Mouse (Mus musculus) left cerebral cortex, postnatal 14 days (tissue): Measurements from ENCODE around the gene Pank4. TPM values are rescaled to one million over a fixed set of nuclear protein-coding genes. Genes with fewer than 3 reads are reported as not detected.

Experiments
- DNase-seq, 2 experiments: peaks; one replicate each; pipeline ENCODE4 v3.0.0; 2021 to 2022; ENCODE audit warnings: low spot score in 2 of 2, mixed read lengths in 1 of 2
- intact Hi-C: fragments of 180-260 bp; cut with DNase I; formaldehyde crosslinking; loops from one replicate; pipeline ENCODE4 v1.15.1; 2025
- long read RNA-seq, 2 experiments: library from polyadenylated mRNA; stranded (forward); transcript quantifications; one replicate each; pipeline ENCODE4 v2.0.0; 2021
- total RNA-seq, 2 experiments: library from RNA; stranded (reverse); gene quantifications; 2 replicates each; pipeline ENCODE4 v1.2.3; 2021

Gene Pank4
- total RNA-seq = 10 to 100 TPM; 31.8 to 33.4 TPM
- long read RNA-seq, experiment 1, transcript Pank4-201 (19 exons, 2,508 nt) = major isoform, 19 of 36 reads
- long read RNA-seq, experiment 1, partial matches to known transcripts = 1 of 36 reads
- long read RNA-seq, experiment 1, other reads (novel, unspliced or antisense) = 16 of 36 reads
- long read RNA-seq, experiment 2, transcript Pank4-201 (19 exons, 2,508 nt) = major isoform, 13 of 29 reads
- long read RNA-seq, experiment 2, partial matches to known transcripts = 0 of 29 reads
- long read RNA-seq, experiment 2, other reads (novel, unspliced or antisense) = 15 of 29 reads

DNA sequence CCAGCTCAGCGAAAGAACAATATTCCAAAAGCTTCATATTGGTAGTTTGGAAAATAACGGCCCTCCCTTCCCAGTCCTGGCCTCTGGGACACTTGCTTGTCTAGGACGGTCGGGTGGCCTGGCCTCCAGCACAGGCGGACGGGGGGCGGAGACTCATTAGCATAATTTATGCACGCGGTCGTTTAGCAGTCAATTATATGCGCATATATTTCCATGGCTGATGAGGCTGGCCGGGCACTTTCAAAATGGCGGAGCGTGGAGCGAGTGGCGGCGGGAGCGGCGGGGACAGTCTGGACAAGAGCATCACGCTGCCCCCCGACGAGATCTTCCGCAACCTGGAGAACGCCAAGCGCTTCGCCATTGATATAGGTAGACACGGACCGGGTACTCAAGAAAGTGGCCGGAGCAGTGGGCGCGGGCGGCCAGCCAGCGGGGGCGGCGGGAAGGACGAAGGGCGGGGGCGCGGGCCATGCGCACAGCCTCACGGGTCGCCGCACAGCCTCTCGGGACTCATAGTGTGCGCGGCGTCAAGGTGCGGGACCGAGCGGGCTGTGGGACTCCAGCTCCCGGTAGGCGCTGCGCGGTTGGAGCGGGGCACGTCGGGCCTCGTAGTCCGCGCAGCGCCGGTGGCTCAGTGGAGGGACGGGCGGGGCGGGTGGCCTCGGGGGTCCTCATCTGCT is at the start of gene Pank4:
Gene Pank4 (plus strand): TSS at position 223 of the 680 bp plus-strand sequence.
- intact Hi-C loops = no loop called here
- DNase-seq = peak; percentile 93

- no peak for DNase-seq
- intact Hi-C loops = no loop called here
Observed at GRCm38 (mm10) chr4:154914252-154914651, 49.7 kb upstream of the Pank4 start.

DNA sequence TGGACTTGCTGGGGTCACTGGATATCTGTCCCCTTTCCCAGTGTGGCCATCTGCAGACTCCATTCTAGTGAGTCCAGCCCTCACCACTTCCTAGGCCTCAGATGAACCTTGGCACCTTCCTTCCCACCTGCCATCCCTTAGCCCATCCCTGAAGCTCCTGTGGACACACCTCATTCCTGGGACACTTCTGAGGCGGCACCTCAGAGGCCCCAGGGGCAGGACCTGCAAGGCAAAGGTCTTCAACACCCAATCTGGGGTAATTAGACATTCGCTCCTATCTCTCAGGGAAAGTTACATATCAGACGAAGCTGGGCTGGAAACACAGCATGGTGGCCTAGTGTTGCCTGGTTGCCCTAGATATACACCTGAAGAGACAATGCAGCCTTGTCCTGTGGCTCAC is 49.2 kb upstream of the Pank4 start:
- DNase-seq = no peak
- intact Hi-C loops = no loop called here

- intact Hi-C loops = no loop called here
- no peak for DNase-seq
Observed at GRCm38 (mm10) chr4:154915286-154915685, 48.6 kb upstream of the Pank4 start.

DNA sequence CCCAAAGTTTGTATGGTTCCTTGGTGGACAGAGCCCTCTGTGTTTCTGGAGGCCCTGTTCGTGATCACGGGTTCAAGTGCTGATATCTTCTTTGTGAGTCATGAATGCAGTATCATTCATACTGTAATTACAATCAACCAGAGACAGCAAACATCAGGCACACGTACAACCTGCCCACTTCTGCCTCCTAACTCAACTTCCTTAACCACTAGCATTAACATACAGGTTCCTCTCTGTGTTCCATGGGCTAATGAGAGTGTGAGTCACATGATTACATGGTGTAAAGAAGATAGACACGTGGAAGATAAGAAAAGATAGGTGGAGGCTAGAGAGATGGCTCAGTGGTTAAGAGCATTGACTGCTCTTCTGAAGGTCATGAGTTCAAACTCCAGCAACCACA is 47.3 kb upstream of the Pank4 start:
- DNase-seq = no peak
- intact Hi-C loops = no loop called here

GRCm38 (mm10) chr4:154922291-154922690 is 41.6 kb upstream of the Pank4 start:
- intact Hi-C loops = no loop called here
- DNase-seq = no peak

DNA sequence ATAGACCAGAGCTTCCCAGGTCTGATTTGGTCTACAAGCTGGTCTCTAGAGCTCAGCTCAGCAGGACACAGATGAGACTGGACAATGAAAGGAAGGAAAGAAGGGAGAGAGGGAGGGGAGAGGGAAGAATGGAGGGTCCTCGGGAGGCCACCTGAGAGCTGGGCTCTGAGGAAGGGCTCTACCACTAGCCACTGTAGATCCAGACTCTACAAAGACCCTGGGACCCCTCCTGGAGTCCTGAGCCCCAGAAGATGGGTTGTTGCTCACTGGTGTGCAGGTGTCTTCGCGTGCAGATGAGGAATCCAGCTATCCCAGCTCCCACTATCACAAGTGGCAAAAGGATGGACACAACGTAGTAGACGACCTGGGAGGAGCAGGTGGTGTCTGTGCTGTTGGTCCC is 41.0 kb upstream of the Pank4 start:
- intact Hi-C loops = no loop called here
- DNase-seq = no peak

DNA sequence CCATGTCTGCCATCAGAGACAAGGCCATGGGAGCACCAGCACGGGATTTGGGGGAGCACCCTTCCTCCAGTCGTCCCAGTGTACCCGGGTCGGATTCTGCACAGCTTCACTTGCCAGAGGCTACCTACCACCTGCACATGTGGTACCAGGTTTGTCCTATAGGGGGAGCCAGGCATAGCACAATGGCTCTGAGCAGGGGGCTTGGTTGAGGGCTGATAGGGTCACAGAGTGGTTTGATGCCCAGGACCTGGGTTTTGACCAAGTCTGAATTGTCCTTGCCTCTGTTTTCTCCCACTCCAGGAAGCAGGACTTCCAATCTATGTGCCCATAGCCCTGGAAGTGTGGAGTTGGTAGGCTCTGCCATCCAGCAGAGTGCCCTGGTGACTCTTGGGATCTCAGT is 38.5 kb upstream of the Pank4 start:
- no peak for DNase-seq
- intact Hi-C loops = no loop called here

GRCm38 (mm10) chr4:154926969-154927898 is 36.7 kb upstream of the Pank4 start:
- intact Hi-C loops = no loop called here

DNA sequence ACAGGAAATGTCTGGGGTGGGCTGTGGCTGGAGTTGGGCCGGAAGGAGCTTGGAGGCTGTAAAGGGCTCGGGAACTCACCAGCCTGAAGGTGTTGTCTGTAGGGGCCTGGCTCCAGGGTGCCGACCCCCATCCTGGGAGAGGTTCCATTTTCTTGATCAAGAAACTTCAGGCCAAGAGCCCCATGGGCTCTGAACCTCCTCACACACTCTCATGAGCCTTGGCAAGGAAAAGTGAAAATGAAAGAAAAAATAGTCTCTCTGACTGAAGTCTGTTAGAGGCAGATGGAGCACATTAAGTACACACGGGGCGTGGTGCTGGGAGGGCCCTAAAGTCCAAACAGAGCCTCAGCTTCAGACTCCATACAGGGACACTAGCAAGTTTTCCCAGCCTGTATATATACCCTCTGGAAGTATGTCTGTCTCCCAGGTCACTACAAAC is 36.0 kb upstream of the Pank4 start:
- intact Hi-C loops = no loop called here
- no peak for DNase-seq

More at GRCm38 (mm10) chr4:154926969-154927898, 36.7 kb upstream of the Pank4 start:
- no peak for DNase-seq

DNA sequence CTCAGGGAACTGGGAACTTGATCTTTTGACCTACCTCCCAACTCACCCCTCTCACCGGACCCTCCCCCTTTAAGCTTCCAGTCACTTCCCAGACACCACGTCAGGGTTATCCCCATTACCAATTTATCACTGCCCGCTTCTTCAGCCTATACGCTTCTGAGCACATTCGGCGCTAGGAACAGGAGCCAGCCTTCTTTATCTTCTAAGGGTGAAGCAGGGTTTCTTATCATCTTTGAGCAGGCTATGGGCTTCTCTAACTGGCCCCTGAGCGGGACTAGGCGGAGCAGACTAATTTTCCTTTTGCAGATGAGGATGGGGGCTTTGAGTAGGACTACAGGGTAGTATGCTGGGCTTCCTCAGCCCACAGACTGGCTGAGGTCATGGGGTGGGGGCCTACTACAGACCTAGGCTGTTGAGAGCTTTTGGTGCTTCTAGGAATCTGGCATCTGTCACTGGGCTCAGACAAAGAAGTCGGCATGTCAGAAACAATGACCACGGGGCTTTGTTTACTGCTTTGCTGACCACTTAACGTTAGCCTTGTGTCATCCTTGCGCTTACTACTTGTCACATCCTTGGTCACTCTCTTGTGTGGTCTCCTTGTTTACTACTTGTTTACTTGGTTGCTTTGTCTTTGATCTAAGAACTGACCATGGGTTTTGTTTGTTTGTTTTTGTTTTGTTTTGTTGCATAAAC is 35.4 kb upstream of the Pank4 start, which contains the start of gene Tnfrsf14:
Gene Tnfrsf14 (minus strand): TSS at position 169 of the 693 bp plus-strand sequence.
- intact Hi-C loops = no loop called here
- no peak for DNase-seq

- intact Hi-C loops = no loop called here
- no peak for DNase-seq
Observed at GRCm38 (mm10) chr4:154929088-154929660, 34.7 kb upstream of the Pank4 start.

DNA sequence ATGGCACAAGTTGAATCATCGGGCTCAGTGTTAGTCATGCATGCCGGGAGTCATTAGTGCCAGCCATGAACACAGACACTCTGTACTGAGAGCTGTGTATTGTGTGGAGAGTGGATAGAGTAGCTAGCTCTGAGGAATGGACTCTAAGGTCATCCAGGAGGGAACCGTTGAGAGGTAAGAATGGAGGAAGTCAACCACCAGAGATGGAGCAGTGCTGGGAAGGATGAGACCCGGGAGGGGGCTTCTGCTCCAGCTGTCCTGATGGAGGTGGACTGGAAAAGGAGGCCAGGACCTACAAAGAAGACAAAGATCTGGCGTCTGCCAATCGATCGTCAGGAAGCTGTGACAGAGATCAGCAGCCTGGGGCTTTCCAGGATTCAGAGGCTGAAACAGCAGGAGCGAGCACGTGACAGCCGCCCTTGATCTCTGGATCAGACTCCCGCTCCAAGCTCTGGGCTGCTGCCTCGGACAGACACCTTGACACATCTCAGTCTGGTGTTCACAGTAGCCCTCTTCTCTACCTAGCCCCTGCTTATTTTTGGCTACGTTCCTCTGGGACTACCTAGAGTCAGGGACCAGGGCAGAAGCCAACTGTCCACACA is 30.5 kb upstream of the Pank4 start:
- no peak for DNase-seq

DNA sequence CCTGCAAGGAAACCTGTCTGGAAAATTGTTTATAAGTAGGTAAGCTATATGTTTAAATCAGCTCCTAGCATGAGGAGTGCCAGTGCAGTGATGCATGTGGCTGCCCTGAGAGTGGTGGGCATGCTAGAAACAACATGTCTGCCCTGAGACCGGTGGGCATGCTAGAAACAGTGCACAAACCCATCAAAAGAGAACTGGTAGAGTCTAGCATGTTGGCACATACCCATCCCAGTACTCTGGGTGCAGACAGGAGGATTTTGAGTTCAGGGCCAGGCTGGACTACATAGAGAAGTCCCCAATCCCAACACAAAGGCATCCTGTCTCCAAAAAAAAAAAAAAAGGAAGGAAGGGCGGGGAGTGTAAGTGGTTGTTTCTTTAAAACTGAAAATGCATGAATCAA is 29.1 kb upstream of the Pank4 start:
- intact Hi-C loops = no loop called here
- no peak for DNase-seq

More for the DNA sequence above, 30.5 kb upstream of the Pank4 start:
- intact Hi-C loops = no loop called here

- DNase-seq = no peak
- intact Hi-C loops = no loop called here
Observed at GRCm38 (mm10) chr4:154935788-154936187, 28.1 kb upstream of the Pank4 start.

GRCm38 (mm10) chr4:154936542-154937255 is 27.2 kb upstream of the Pank4 start:
- intact Hi-C loops = no loop called here
- DNase-seq = no peak

DNA sequence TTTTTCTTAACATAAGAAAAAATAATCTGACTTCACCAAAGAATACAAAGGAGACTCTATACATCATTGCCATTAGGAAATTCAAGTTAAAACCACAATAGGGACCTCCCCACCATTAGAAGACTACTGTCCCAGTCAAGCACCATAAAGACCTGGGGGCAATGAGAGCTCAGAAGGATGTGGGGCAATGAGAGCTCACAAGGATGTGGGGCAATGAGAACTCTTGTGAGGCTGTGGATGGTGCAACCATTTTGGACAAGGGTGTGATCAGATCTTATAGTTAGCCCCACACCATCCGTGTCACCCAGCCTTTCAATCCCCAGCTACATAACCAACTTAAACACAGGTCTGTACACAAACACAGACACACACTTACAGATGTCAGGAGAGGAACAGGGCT is 26.2 kb upstream of the Pank4 start:
- intact Hi-C loops = no loop called here
- DNase-seq = no peak

DNA sequence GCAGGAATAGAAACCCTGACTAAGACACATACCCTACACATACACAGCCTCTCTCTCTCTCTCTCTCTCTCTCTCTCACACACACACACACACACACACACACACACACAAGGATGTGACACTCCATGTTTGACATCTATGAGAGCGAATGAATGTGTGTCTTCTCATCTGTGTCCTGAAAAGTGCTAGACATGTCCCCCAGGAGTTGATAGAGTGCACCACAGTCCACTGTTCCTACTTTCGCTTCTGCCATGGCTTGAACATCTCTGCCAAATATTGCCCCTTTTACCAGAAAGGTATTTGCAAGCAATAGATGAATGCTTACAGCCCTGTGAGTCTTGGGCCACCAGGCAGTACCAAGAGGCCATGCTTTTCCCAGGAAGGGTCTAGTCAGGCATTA is 23.8 kb upstream of the Pank4 start:
- intact Hi-C loops = loop anchor here (5.0 kb wide), 1 partner anchor 33 kb away; no protein-coding TSS in a partner anchor
- no peak for DNase-seq
